Mouse (Mus musculus): ENCODE measurements around the gene Atp2a2.

GRCm38 (mm10) chr5:122520254-122521129 lies 18.5 kb upstream of the Atp2a2 start:
- no peak for TF ChIP-seq POLR2A (IDR thresholded peaks at IDR 0.05; ENCODE audit: low read depth, low read length)
- TF ChIP-seq CTCF (IDR thresholded peaks at IDR 0.05; ENCODE audit: extremely low read depth, insufficient read depth, insufficient read length, insufficient replicate concordance), result no peak

All from spleen, adult 2 months (tissue).